Mouse (Mus musculus) kidney, adult 11 months (tissue): ENCODE measurements around the gene Zfp566.
"Not testable (repeated sequence)": the region's sequence is repeated elsewhere in the genome, so short reads cannot be mapped to it uniquely, and the experiment has no call there.

Experiments used
- DNase-seq: peaks from one replicate; pipeline ENCODE4 v3.0.0; 2022

Zfp566 gene

GRCm38 (mm10) chr7:30090092-30090969 lies at the start of gene Zfp566, which contains the start of gene Gm26920:
Zfp566 (minus strand) TSS chr7:30090527.
Gm26920 (minus strand) TSS chr7:30090410.
- peak; percentile 97 for DNase-seq

GRCm38 (mm10) chr7:30136826-30137225 lies 46.5 kb upstream of the Zfp566 start:
- peak; percentile 23 for DNase-seq

- DNase-seq: no peak
Measured at GRCm38 (mm10) chr7:30132396-30132795, 42.1 kb upstream of the Zfp566 start.

- DNase-seq: no peak
Measured at GRCm38 (mm10) chr7:30129900-30130299, 39.6 kb upstream of the Zfp566 start.

GRCm38 (mm10) chr7:30122188-30122530 lies 31.8 kb upstream of the Zfp566 start:
- DNase-seq: no peak

GRCm38 (mm10) chr7:30121308-30122187 lies 31.2 kb upstream of the Zfp566 start, which contains the start of gene Zfp382:
Zfp382 (plus strand) TSS chr7:30121942.
- DNase-seq: peak; percentile 78

- DNase-seq: not testable (repeated sequence)
Measured at GRCm38 (mm10) chr7:30117935-30118334, 27.6 kb upstream of the Zfp566 start.

- DNase-seq: no peak
Measured at GRCm38 (mm10) chr7:30116076-30116475, 25.7 kb upstream of the Zfp566 start.

- no peak for DNase-seq
Measured at GRCm38 (mm10) chr7:30099297-30099696, 9.0 kb upstream of the Zfp566 start.

GRCm38 (mm10) chr7:30095551-30096125 lies 5.3 kb upstream of the Zfp566 start:
- DNase-seq: no peak

- peak; percentile 92 for DNase-seq
Measured at GRCm38 (mm10) chr7:30094646-30095429, 4.5 kb upstream of the Zfp566 start, which contains the start of gene Zfp260. Zfp260 (plus strand) TSS chr7:30094777.

GRCm38 (mm10) chr7:30093918-30094415 lies 3.6 kb upstream of the Zfp566 start:
- no peak for DNase-seq

GRCm38 (mm10) chr7:30092666-30093065 lies 2.3 kb upstream of the Zfp566 start:
- DNase-seq: no peak

GRCm38 (mm10) chr7:30090970-30091585 lies 751 bp upstream of the Zfp566 start:
- DNase-seq: peak; percentile 36

- no peak for DNase-seq
Measured at GRCm38 (mm10) chr7:30089405-30089804, 922 bp downstream of the Zfp566 start.

GRCm38 (mm10) chr7:30086524-30086923 lies 3.8 kb downstream of the Zfp566 start:
- no peak for DNase-seq

- peak; percentile 66 for DNase-seq
Measured at GRCm38 (mm10) chr7:30072146-30073028, 17.9 kb downstream of the Zfp566 start, which contains the start of gene Zfp82. Zfp82 (minus strand) TSS chr7:30072900.

- DNase-seq: no peak
Measured at GRCm38 (mm10) chr7:30064622-30065021, 25.7 kb downstream of the Zfp566 start.

GRCm38 (mm10) chr7:30062478-30062877 lies 27.8 kb downstream of the Zfp566 start:
- no peak for DNase-seq

GRCm38 (mm10) chr7:30060341-30060740 lies 30.0 kb downstream of the Zfp566 start:
- DNase-seq: no peak
